8 mouse cellular contexts compared by ENCODE assay signal in the genomic region with DNA sequence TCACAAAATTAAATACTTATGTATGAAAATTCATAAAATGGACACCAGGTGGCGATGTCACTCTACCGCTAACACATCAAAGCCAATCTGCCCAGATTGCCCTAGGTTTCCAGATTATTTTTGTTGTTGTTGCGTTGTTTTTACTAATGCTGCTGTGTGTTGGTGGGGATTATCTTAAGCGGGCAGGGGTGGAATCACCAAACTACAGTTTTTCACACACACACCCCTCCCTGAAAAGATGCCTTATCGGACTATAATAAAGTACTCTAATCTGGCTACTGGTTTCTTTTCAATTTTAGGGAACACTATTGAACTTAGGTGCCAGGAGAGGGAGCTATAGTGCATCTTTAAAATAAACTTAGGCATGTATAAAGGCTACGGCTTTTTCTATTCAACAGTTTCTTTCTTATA. TPM values are rescaled to one million over a fixed set of nuclear protein-coding genes. Genes with fewer than 3 reads are reported as not detected.
DNase-seq lines count a peak whose midpoint lies in the region; ATAC-seq and TF ChIP-seq lines count a peak whose summit lies in the region.

No protein-coding gene starts in this region.

- TF ChIP-seq CTCF in stomach, postnatal 0 days (IDR thresholded peaks at IDR 0.05; ENCODE audit: low read depth), result peak; percentile 87

- H3K4me3 ChIP-seq in heart, embryonic 11.5 days (ENCODE audit: low read depth, low read length), result peak overlapping the region; percentile 33
- H3K4me3 ChIP-seq in kidney, embryonic 14.5 days (ENCODE audit: low read length), result peak overlapping the region; percentile 27; the same call in 1 of the 2 replicates
- H3K4me3 ChIP-seq in limb, embryonic 14.5 days (replicated peaks; ENCODE audit: low read length), result peak overlapping the region; percentile 22
- H3K4me3 ChIP-seq in midbrain, embryonic 16.5 days (ENCODE audit: low read depth, low read length), result peak overlapping the region; percentile 34
- peak overlapping the region; percentile 29 for H3K4me3 ChIP-seq in stomach, postnatal 0 days (ENCODE audit: low read depth, low read length)

- no peaks in the 10 kb centered on the region for H3K27me3 ChIP-seq in heart, embryonic 11.5 days (ENCODE audit: control insufficient read depth, insufficient read depth, low read length)
- no peaks in the 10 kb centered on the region for H3K27me3 ChIP-seq in kidney, embryonic 14.5 days (ENCODE audit: control insufficient read depth, insufficient read depth, low read length)
- no peaks in the 10 kb centered on the region for H3K27me3 ChIP-seq in limb, embryonic 14.5 days (ENCODE audit: control insufficient read depth, insufficient read depth, low read length)
- H3K27me3 ChIP-seq in midbrain, embryonic 16.5 days (ENCODE audit: control insufficient read depth, insufficient read depth, low read depth, low read length), result no peaks in the 10 kb centered on the region
- no peaks in the 10 kb centered on the region for H3K27me3 ChIP-seq in stomach, postnatal 0 days (ENCODE audit: control insufficient read depth, insufficient read depth, low read length)

- H3K36me3 ChIP-seq in heart, embryonic 11.5 days (ENCODE audit: control insufficient read depth, insufficient read depth, low read length), result no peaks in the 10 kb centered on the region
- no peaks in the 10 kb centered on the region for H3K36me3 ChIP-seq in kidney, embryonic 14.5 days (ENCODE audit: control insufficient read depth, insufficient read depth, low read length)
- H3K36me3 ChIP-seq in limb, embryonic 14.5 days (ENCODE audit: control insufficient read depth, insufficient read depth, low read length), result no peaks in the 10 kb centered on the region
- H3K36me3 ChIP-seq in midbrain, embryonic 16.5 days (ENCODE audit: control insufficient read depth, insufficient read depth, low read length), result no peaks in the 10 kb centered on the region
- no peaks in the 10 kb centered on the region for H3K36me3 ChIP-seq in stomach, postnatal 0 days (ENCODE audit: control insufficient read depth, insufficient read depth, low read length)

- no peak overlapping the region for H3K27ac ChIP-seq in heart, embryonic 11.5 days (ENCODE audit: low read depth, low read length)
- H3K27ac ChIP-seq in kidney, embryonic 14.5 days (ENCODE audit: low read depth, low read length), result no peak overlapping the region
- no peak overlapping the region for H3K27ac ChIP-seq in limb, embryonic 14.5 days (replicated peaks; ENCODE audit: low read depth, low read length)
- H3K27ac ChIP-seq in midbrain, embryonic 16.5 days (ENCODE audit: low read length), result no peak overlapping the region
- H3K27ac ChIP-seq in stomach, postnatal 0 days (replicated peaks), result no peak overlapping the region

- no peak for TF ChIP-seq EP300 in stomach, postnatal 0 days (optimal IDR thresholded peaks at IDR 0.05)

- TF ChIP-seq POLR2A in limb, embryonic 14.5 days (IDR thresholded peaks at IDR 0.05; ENCODE audit: borderline replicate concordance, extremely low read depth, insufficient read depth, insufficient read length), result no peak

- no peak overlapping the region for H3K9ac ChIP-seq in heart, embryonic 11.5 days (ENCODE audit: low read depth, low read length)
- H3K9ac ChIP-seq in kidney, embryonic 14.5 days (ENCODE audit: low read depth, low read length), result no peak overlapping the region
- H3K9ac ChIP-seq in limb, embryonic 14.5 days (ENCODE audit: low read depth, low read length, severe bottlenecking), result no peak overlapping the region
- no peak overlapping the region for H3K9ac ChIP-seq in midbrain, embryonic 16.5 days (ENCODE audit: low read depth, low read length)
- no peak overlapping the region for H3K9ac ChIP-seq in stomach, postnatal 0 days (ENCODE audit: low read length)

- H3K4me1 ChIP-seq in heart, embryonic 11.5 days (ENCODE audit: control insufficient read depth, insufficient read depth, low read length), result no peaks in the 10 kb centered on the region
- H3K4me1 ChIP-seq in kidney, embryonic 14.5 days (ENCODE audit: control insufficient read depth, insufficient read depth, low read length), result no peaks in the 10 kb centered on the region
- H3K4me1 ChIP-seq in limb, embryonic 14.5 days (ENCODE audit: control insufficient read depth, insufficient read depth, low read length), result no peaks in the 10 kb centered on the region
- no peaks in the 10 kb centered on the region for H3K4me1 ChIP-seq in midbrain, embryonic 16.5 days (ENCODE audit: control insufficient read depth, insufficient read depth, low read length)
- H3K4me1 ChIP-seq in stomach, postnatal 0 days (replicated peaks; ENCODE audit: control insufficient read depth, insufficient read depth), result no peaks in the 10 kb centered on the region

- peak overlapping the region; percentile 54 for H3K4me2 ChIP-seq in heart, embryonic 11.5 days
- H3K4me2 ChIP-seq in kidney, embryonic 14.5 days (replicated peaks; ENCODE audit: low read depth, low read length), result peak overlapping the region; percentile 38; the same call in 1 of the 2 replicates
- peak overlapping the region; percentile 31; the same call in 1 of the 2 replicates for H3K4me2 ChIP-seq in limb, embryonic 14.5 days (replicated peaks; ENCODE audit: low read depth, low read length, severe bottlenecking)
- peak overlapping the region; percentile 50 for H3K4me2 ChIP-seq in midbrain, embryonic 16.5 days (ENCODE audit: low read length)
- peak overlapping the region; percentile 46 for H3K4me2 ChIP-seq in stomach, postnatal 0 days (replicated peaks; ENCODE audit: low read depth)

- no peaks in the 10 kb centered on the region for H3K9me3 ChIP-seq in heart, embryonic 11.5 days (replicated peaks; ENCODE audit: control insufficient read depth, low read length)
- H3K9me3 ChIP-seq in kidney, embryonic 14.5 days (ENCODE audit: control insufficient read depth, low read length), result no peaks in the 10 kb centered on the region
- H3K9me3 ChIP-seq in limb, embryonic 14.5 days (ENCODE audit: control insufficient read depth, low read length), result no peaks in the 10 kb centered on the region
- H3K9me3 ChIP-seq in midbrain, embryonic 16.5 days (replicated peaks; ENCODE audit: control insufficient read depth, low read length, poor library complexity, severe bottlenecking), result no peaks in the 10 kb centered on the region
- no peaks in the 10 kb centered on the region for H3K9me3 ChIP-seq in stomach, postnatal 0 days (ENCODE audit: control insufficient read depth, low read length)

- DNase-seq in 3T3-L1 (ENCODE audit: low read depth, low spot score) (peak; percentile 71), MN1 (ENCODE audit: low spot score) (peak; percentile 66)
- DNase-seq in embryo, embryonic 10 days (ENCODE audit: low spot score), result peak; percentile 84
- DNase-seq in limb, embryonic 14.5 days (ENCODE audit: low spot score), result peak; percentile 86
- DNase-seq in stomach, postnatal 0 days (ENCODE audit: low spot score), result peak; percentile 49

- WGBS in heart, embryonic 11.5 days (ENCODE audit: insufficient replicate concordance), result 6% methylated on average over 6 of the region's 6 CpGs
- WGBS in kidney, embryonic 14.5 days, result 5% methylated on average over 6 of the region's 6 CpGs
- 6% methylated on average over 6 of the region's 6 CpGs for WGBS in limb, embryonic 14.5 days
- 2% methylated on average over 6 of the region's 6 CpGs for WGBS in midbrain, embryonic 16.5 days
- 3% methylated on average over 6 of the region's 6 CpGs for WGBS in stomach, postnatal 0 days

- 0 out of 2 replicates have a peak, but pooled peaks have one; percentile 26 for ATAC-seq in heart, embryonic 11.5 days (replicated peaks; ENCODE audit: insufficient number of reproducible peaks, low FRiP score, low TSS enrichment)
- peak; percentile 74; the same call in 1 of the 2 replicates for ATAC-seq in kidney, embryonic 14.5 days (ENCODE audit: low FRiP score, low TSS enrichment)
- peak; percentile 57; the same call in 1 of the 2 replicates for ATAC-seq in limb, embryonic 14.5 days (ENCODE audit: low FRiP score, low read depth)
- peak; percentile 88 for ATAC-seq in midbrain, embryonic 16.5 days
- peak; percentile 65; the same call in 1 of the 2 replicates for ATAC-seq in stomach, postnatal 0 days (ENCODE audit: low FRiP score, low TSS enrichment)

RNA-seq across cellular contexts. Expression of a gene that starts 41.1 kb away (rescaled TPM):
- polyA plus RNA-seq in heart, embryonic 11.5 days (2014; fragmentation: Nextera tagmentation; extraction: Ambion mirVana), result 2.4 and 3.9 TPM in 2 replicates
- 5.9 and 7.3 TPM in 2 replicates for polyA plus RNA-seq in kidney, embryonic 14.5 days (2014; fragmentation: Nextera tagmentation; extraction: Ambion mirVana)
- 4.6 and 10.1 TPM in 2 replicates for polyA plus RNA-seq in limb, embryonic 14.5 days (2012; rRNA removed)
- polyA plus RNA-seq in limb, embryonic 14.5 days (2014; fragmentation: Nextera tagmentation; extraction: Ambion mirVana), result 8.7 and 10.2 TPM in 2 replicates
- 1,482 and 1,875 TPM in 2 replicates for polyA plus RNA-seq in midbrain, embryonic 16.5 days (2015; fragmentation: Nextera tagmentation; extraction: Ambion mirVana)
- 31.2 and 36.9 TPM in 2 replicates for polyA plus RNA-seq in stomach, postnatal 0 days (2015; fragmentation: Nextera tagmentation; extraction: Ambion mirVana)

RNA-seq across cellular contexts. Expression of a gene that starts 50.5 kb away (rescaled TPM):
- polyA plus RNA-seq in heart, embryonic 11.5 days (2014; fragmentation: Nextera tagmentation; extraction: Ambion mirVana), result 18.5 and 19.4 TPM in 2 replicates
- 16.7 and 19.3 TPM in 2 replicates for polyA plus RNA-seq in kidney, embryonic 14.5 days (2014; fragmentation: Nextera tagmentation; extraction: Ambion mirVana)
- polyA plus RNA-seq in limb, embryonic 14.5 days (2012; rRNA removed), result 14.1 and 14.3 TPM in 2 replicates
- 13.7 and 16.5 TPM in 2 replicates for polyA plus RNA-seq in limb, embryonic 14.5 days (2014; fragmentation: Nextera tagmentation; extraction: Ambion mirVana)
- polyA plus RNA-seq in midbrain, embryonic 16.5 days (2015; fragmentation: Nextera tagmentation; extraction: Ambion mirVana), result 22.6 and 26.2 TPM in 2 replicates
- polyA plus RNA-seq in stomach, postnatal 0 days (2015; fragmentation: Nextera tagmentation; extraction: Ambion mirVana), result 65.1 and 67.5 TPM in 2 replicates

Comparison
In these comparisons a context has a peak if more than half of its experiments do, and no peak if none do; other contexts are left out.
1. ATAC-seq: peak in every context shown above with its lines; median percentile 88 in midbrain, embryonic 16.5 days; 74 in kidney, embryonic 14.5 days; 65 in stomach, postnatal 0 days; 57 in limb, embryonic 14.5 days; 26 in heart, embryonic 11.5 days.
2. RNA of a gene that starts 41.1 kb away (polyA plus RNA-seq): 1,482 to 1,875 TPM in midbrain, embryonic 16.5 days; 31.2 to 36.9 TPM in stomach, postnatal 0 days, 4.6 to 10.2 TPM in limb, embryonic 14.5 days, 5.9 to 7.3 TPM in kidney, embryonic 14.5 days and 2.4 to 3.9 TPM in heart, embryonic 11.5 days; every median in the first group is over 10 times any median in the second.
3. Peak in every context shown above with its lines, with median percentiles within 50 percentile points of each other: DNase-seq, H3K4me2 ChIP-seq and H3K4me3 ChIP-seq.